Mouse (Mus musculus): Measurements from ENCODE around the gene 1700029P11Rik. TPM values are rescaled to one million over a fixed set of nuclear protein-coding genes. Genes with fewer than 3 reads are reported as not detected.

The 1700029P11Rik gene
- polyA plus RNA-seq, 1 experiment = 4.8 TPM

GRCm38 (mm10) chr15:82016830-82017229 lies 36.5 kb downstream of the 1700029P11Rik start:
- H3K4me1 ChIP-seq (ENCODE audit: control insufficient read depth, insufficient read depth, low read length) = no peaks in the 10 kb centered on the region
- no peaks in the 10 kb centered on the region for H3K27me3 ChIP-seq (ENCODE audit: control insufficient read depth, insufficient read depth, low read length, poor library complexity, severe bottlenecking)
- no peak overlapping the region for H3K27ac ChIP-seq (ENCODE audit: insufficient read depth, low read length)
- H3K9ac ChIP-seq (ENCODE audit: low read depth, poor library complexity, severe bottlenecking) = peak overlapping the region; percentile 14
- no peaks in the 10 kb centered on the region for H3K9me3 ChIP-seq (replicated peaks; ENCODE audit: control insufficient read depth, insufficient read depth, low read length, poor library complexity, severe bottlenecking)
- TF ChIP-seq POLR2A (IDR thresholded peaks at IDR 0.05; ENCODE audit: insufficient read depth, low read length) (no peak), EP300 (IDR thresholded peaks at IDR 0.05; ENCODE audit: insufficient read depth, low read depth, low read length) (no peak), CTCF (IDR thresholded peaks at IDR 0.05; ENCODE audit: low read depth, low read length) (no peak)
- H3K4me3 ChIP-seq (ENCODE audit: low read depth, low read length) = peak overlapping the region; percentile 81
- H3K36me3 ChIP-seq (ENCODE audit: control insufficient read depth, insufficient read depth, low read length, poor library complexity, severe bottlenecking) = peaks cover 13% of the 10 kb centered on the region

GRCm38 (mm10) chr15:82017461-82017860 lies 37.1 kb downstream of the 1700029P11Rik start:
- H3K9ac ChIP-seq (ENCODE audit: low read depth, poor library complexity, severe bottlenecking) = no peak overlapping the region; the same call in 1 of the 2 replicates
- H3K27me3 ChIP-seq (ENCODE audit: control insufficient read depth, insufficient read depth, low read length, poor library complexity, severe bottlenecking) = no peaks in the 10 kb centered on the region
- H3K27ac ChIP-seq (ENCODE audit: insufficient read depth, low read length) = no peak overlapping the region
- H3K36me3 ChIP-seq (ENCODE audit: control insufficient read depth, insufficient read depth, low read length, poor library complexity, severe bottlenecking) = peaks cover 18% of the 10 kb centered on the region
- no peak overlapping the region for H3K4me3 ChIP-seq (ENCODE audit: low read depth, low read length)
- no peak for TF ChIP-seq CTCF (IDR thresholded peaks at IDR 0.05; ENCODE audit: low read depth, low read length)
- no peak for TF ChIP-seq EP300 (IDR thresholded peaks at IDR 0.05; ENCODE audit: insufficient read depth, low read depth, low read length)
- TF ChIP-seq POLR2A (IDR thresholded peaks at IDR 0.05; ENCODE audit: insufficient read depth, low read length) = no peak
- no peaks in the 10 kb centered on the region for H3K4me1 ChIP-seq (ENCODE audit: control insufficient read depth, insufficient read depth, low read length)
- no peaks in the 10 kb centered on the region for H3K9me3 ChIP-seq (replicated peaks; ENCODE audit: control insufficient read depth, insufficient read depth, low read length, poor library complexity, severe bottlenecking)

GRCm38 (mm10) chr15:82019288-82019687 lies 38.9 kb downstream of the 1700029P11Rik start:
- H3K36me3 ChIP-seq (ENCODE audit: control insufficient read depth, insufficient read depth, low read length, poor library complexity, severe bottlenecking) = peaks cover 26% of the 10 kb centered on the region
- no peak for TF ChIP-seq POLR2A (IDR thresholded peaks at IDR 0.05; ENCODE audit: insufficient read depth, low read length)
- TF ChIP-seq EP300 (IDR thresholded peaks at IDR 0.05; ENCODE audit: insufficient read depth, low read depth, low read length) = no peak
- no peaks in the 10 kb centered on the region for H3K27me3 ChIP-seq (ENCODE audit: control insufficient read depth, insufficient read depth, low read length, poor library complexity, severe bottlenecking)
- no peak overlapping the region for H3K4me3 ChIP-seq (ENCODE audit: low read depth, low read length)
- H3K9ac ChIP-seq (ENCODE audit: low read depth, poor library complexity, severe bottlenecking) = no peak overlapping the region
- H3K9me3 ChIP-seq (replicated peaks; ENCODE audit: control insufficient read depth, insufficient read depth, low read length, poor library complexity, severe bottlenecking) = no peaks in the 10 kb centered on the region
- no peaks in the 10 kb centered on the region for H3K4me1 ChIP-seq (ENCODE audit: control insufficient read depth, insufficient read depth, low read length)
- H3K27ac ChIP-seq (ENCODE audit: insufficient read depth, low read length) = no peak overlapping the region

DNA sequence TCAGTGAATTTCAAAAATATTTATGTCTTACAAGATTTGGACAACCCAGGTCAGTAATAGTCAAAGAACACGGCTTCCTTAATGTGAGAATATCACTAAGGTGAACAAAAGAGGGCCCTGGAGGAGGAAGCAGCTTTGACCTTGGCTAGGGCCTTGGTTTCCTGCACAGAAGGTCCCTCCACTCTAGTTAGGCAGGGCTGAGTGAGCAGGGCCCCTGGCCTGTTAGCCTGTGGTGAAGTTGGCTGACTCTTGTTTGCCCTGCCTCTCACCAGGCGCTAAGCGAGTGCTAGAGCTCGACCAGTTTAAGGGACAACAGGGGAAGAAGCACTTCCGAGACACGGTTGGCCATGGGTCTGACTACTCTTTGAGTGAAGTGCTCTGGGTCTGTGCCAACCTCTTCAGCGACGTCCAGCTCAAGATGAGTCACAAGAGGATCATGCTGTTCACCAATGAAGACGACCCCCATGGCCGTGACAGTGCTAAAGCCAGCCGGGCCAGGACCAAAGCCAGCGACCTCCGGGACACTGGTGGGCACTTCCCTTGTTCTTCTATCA lies 42.3 kb downstream of the 1700029P11Rik start:
- TF ChIP-seq CTCF (IDR thresholded peaks at IDR 0.05; ENCODE audit: low read depth, low read length) = no peak
- no peaks in the 10 kb centered on the region for H3K4me1 ChIP-seq (ENCODE audit: control insufficient read depth, insufficient read depth, low read length)
- no peaks in the 10 kb centered on the region for H3K9me3 ChIP-seq (replicated peaks; ENCODE audit: control insufficient read depth, insufficient read depth, low read length, poor library complexity, severe bottlenecking)
- no peak overlapping the region for H3K4me3 ChIP-seq (ENCODE audit: low read depth, low read length)
- no peak overlapping the region for H3K27ac ChIP-seq (ENCODE audit: insufficient read depth, low read length)
- H3K36me3 ChIP-seq (ENCODE audit: control insufficient read depth, insufficient read depth, low read length, poor library complexity, severe bottlenecking) = peaks cover 43% of the 10 kb centered on the region
- H3K9ac ChIP-seq (ENCODE audit: low read depth, poor library complexity, severe bottlenecking) = no peak overlapping the region
- no peaks in the 10 kb centered on the region for H3K27me3 ChIP-seq (ENCODE audit: control insufficient read depth, insufficient read depth, low read length, poor library complexity, severe bottlenecking)

DNA sequence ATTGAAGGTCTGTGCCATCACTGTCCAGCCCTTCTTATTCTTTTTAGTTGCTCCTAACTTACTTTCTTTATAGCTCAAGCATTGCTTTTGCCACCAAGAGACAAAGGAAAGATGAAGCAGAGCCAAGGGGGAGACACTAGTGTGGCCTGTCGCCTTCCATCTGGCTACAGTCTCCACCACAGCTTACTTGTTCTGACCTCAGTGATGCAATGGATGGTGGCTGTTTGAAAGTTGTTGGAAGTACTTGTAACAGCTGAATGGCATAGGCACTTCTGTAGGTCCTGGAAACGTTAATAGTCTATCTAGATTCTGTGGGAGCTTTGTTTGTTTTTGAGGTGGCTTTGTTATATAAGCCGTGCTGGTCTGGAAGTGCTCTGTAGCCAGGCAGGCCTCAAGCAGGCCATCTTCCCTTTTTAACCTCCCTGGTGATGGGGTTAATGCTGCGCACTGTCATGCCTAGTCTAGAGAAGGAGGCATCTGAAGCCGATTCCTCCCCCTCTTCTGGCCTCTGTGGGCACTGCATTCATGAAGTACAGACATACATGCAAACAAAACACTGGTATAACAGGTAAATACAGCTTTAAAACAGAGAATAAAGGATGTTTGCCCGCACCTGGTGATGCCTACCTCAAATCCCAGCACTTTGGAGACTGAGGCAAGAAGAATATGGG lies 43.8 kb downstream of the 1700029P11Rik start:
- H3K4me3 ChIP-seq (ENCODE audit: low read depth, low read length) = no peak overlapping the region
- TF ChIP-seq POLR2A (IDR thresholded peaks at IDR 0.05; ENCODE audit: insufficient read depth, low read length) = no peak
- no peak for TF ChIP-seq CTCF (IDR thresholded peaks at IDR 0.05; ENCODE audit: low read depth, low read length)
- no peak for TF ChIP-seq EP300 (IDR thresholded peaks at IDR 0.05; ENCODE audit: insufficient read depth, low read depth, low read length)
- no peak overlapping the region for H3K27ac ChIP-seq (ENCODE audit: insufficient read depth, low read length)
- no peaks in the 10 kb centered on the region for H3K9me3 ChIP-seq (replicated peaks; ENCODE audit: control insufficient read depth, insufficient read depth, low read length, poor library complexity, severe bottlenecking)
- no peak overlapping the region for H3K9ac ChIP-seq (ENCODE audit: low read depth, poor library complexity, severe bottlenecking)
- H3K27me3 ChIP-seq (ENCODE audit: control insufficient read depth, insufficient read depth, low read length, poor library complexity, severe bottlenecking) = no peaks in the 10 kb centered on the region
- H3K4me1 ChIP-seq (ENCODE audit: control insufficient read depth, insufficient read depth, low read length) = no peaks in the 10 kb centered on the region
- H3K36me3 ChIP-seq (ENCODE audit: control insufficient read depth, insufficient read depth, low read length, poor library complexity, severe bottlenecking) = peaks cover 50% of the 10 kb centered on the region

DNA sequence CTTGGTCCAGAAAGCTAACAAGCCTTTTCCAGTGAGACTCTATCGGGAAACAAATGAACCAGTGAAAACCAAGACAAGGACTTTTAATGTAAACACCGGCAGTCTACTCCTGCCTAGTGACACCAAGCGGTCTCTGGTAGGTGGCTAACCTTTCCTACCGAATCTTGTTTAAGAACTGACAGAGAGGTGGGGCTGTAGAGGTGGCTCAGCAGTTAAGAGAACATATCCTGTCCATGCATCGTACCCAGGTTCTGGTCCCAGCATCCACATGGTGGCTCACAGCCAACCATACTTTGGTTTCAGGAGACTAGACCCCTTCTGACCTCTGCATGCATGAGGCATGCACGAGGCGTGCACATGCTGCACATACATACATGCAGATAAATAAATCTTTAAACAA lies 46.9 kb downstream of the 1700029P11Rik start:
- Histone ChIP-seq H3K27me3 (ENCODE audit: control insufficient read depth, insufficient read depth, low read length, poor library complexity, severe bottlenecking) (no peaks in the 10 kb centered on the region), H3K9me3 (replicated peaks; ENCODE audit: control insufficient read depth, insufficient read depth, low read length, poor library complexity, severe bottlenecking) (no peaks in the 10 kb centered on the region), H3K4me3 (ENCODE audit: low read depth, low read length) (no peak overlapping the region), H3K4me1 (ENCODE audit: control insufficient read depth, insufficient read depth, low read length) (no peaks in the 10 kb centered on the region), H3K36me3 (ENCODE audit: control insufficient read depth, insufficient read depth, low read length, poor library complexity, severe bottlenecking) (peaks cover 65% of the 10 kb centered on the region), H3K27ac (ENCODE audit: insufficient read depth, low read length) (no peak overlapping the region), H3K9ac (ENCODE audit: low read depth, poor library complexity, severe bottlenecking) (no peak overlapping the region)
- TF ChIP-seq EP300 (IDR thresholded peaks at IDR 0.05; ENCODE audit: insufficient read depth, low read depth, low read length) (no peak), CTCF (IDR thresholded peaks at IDR 0.05; ENCODE audit: low read depth, low read length) (no peak), POLR2A (IDR thresholded peaks at IDR 0.05; ENCODE audit: insufficient read depth, low read length) (no peak)
